Mouse (Mus musculus) cortical plate, adult 2 months (tissue): ENCODE results near the gene Mmp11.

ENCODE experiments used
- CTCF ChIP-seq: fragments of 200-500 bp; IDR thresholded peaks from 2 replicates; pipeline ENCODE4 v1.5.1; 2011; ENCODE audit warnings: mild to moderate bottlenecking, control low read depth, low read length; ENCODE audit not compliant: insufficient read depth; ENCODE audit errors: extremely low read depth
- POLR2A ChIP-seq: fragments of 200-500 bp; IDR thresholded peaks from 2 replicates; pipeline ENCODE4 v1.6.1; 2011; ENCODE audit warnings: mild to moderate bottlenecking, low read length, control low read depth; ENCODE audit not compliant: insufficient read depth; ENCODE audit errors: extremely low read depth

GRCm38 (mm10) chr10:75893089-75893750 lies 43.1 kb downstream of the Mmp11 start, which contains the start of gene Derl3:
- TF ChIP-seq POLR2A: no peak
- TF ChIP-seq CTCF: no peak
